Mouse (Mus musculus): ENCODE measurements at regions not wholly inside any gene's neighbourhood (a gene's known extent, or its start where the extent isn't known, plus 50 kb on each side); places are given as distances from the start of the nearest gene placed in this dataset.

- DNase-seq (ENCODE audit: low read depth), result no peak
Observed at GRCm38 (mm10) chr1:184297001-184297740, 263.1 kb upstream of the 1700056E22Rik start.

DNA sequence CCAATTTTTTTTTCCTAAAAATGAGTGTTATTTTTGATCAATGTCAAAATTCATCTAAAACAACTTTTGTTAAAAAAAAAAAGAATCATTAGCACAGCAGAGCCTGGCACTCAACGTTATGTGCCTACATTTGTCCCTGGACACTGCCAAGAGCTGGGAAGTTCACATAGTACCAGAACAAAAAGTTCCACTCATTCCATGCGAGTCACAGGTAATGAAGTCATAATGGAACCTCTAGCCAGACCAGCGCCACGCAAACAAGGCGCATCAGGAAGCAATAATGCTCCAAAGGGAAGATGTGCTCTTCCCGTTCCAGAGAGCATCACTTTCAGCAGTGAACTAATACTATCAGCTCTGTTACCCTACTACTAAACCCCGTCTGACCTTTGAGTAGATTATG, 257.0 kb upstream of the 1700056E22Rik start:
- DNase-seq (ENCODE audit: low read depth), result no peak

GRCm38 (mm10) chr1:184289733-184290416, 255.8 kb upstream of the 1700056E22Rik start:
- DNase-seq (ENCODE audit: low read depth), result peak; percentile 21

GRCm38 (mm10) chr1:184281768-184282167, 247.7 kb upstream of the 1700056E22Rik start:
- DNase-seq (ENCODE audit: low read depth), result no peak

DNA sequence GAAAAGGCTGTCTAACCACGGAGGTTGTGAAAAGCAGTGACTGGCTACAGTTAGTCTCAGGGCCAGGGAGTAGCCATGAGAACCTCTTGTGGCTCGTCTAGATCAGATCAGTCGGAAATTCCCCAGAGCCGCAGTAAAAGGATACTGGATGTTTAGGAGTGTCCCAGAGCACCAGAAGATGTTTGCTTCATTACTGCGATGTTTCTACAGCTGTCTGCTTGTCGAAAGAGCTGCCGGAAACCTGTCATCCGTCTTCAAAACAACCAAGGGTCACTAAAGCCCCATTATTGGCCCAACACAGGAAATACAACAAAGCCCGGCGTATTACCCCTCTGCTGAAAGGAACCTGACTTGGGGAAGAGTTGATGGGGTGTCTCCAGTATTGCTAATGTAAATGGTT, 245.2 kb upstream of the 1700056E22Rik start:
- no peak for DNase-seq (ENCODE audit: low read depth)

DNA sequence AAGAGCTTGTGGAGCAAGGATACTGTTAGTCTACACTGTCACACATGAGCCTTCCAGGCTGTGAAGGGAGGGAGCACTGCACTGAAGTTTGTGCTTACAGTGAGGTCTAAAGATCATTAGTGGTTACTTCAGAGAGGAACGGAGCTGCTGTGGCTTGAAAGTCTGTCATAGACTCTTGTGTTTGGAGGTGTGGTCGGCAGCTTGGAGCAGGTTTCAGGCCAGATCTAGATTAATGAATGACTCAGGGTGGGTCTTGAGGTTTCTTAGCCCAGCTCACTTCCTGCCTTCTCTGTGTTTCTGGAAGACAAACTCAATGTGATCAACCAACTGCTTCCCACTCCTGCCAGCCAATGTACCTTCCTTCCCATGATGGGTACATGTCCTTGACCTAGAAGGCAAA, 242.9 kb upstream of the 1700056E22Rik start:
- peak; percentile 98 for DNase-seq (ENCODE audit: low read depth)

DNA sequence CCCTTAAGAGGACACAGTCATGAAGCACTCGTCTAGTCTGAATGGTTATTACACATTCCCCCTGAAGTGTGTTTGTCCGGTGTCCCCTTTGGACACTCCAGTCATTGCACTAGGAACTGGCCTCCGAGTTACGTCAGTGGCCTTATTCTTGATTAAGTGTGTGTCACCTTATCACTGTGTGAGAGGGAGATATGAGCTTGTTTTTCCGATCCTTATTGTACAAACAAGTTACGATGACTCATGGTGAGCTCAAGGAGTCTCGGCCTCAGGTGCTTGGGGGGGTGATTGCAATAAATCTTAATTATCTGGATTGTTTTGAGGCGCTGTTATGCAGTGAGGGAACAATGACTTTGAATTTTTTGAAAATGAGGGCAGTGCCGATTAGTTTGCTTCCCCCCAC, 241.8 kb upstream of the 1700056E22Rik start:
- DNase-seq (ENCODE audit: low read depth), result peak; percentile 87

- DNase-seq (ENCODE audit: low read depth), result no peak
Observed at GRCm38 (mm10) chr1:184275396-184275795, 241.3 kb upstream of the 1700056E22Rik start.

- DNase-seq (ENCODE audit: low read depth), result peak; percentile 47
Observed at GRCm38 (mm10) chr1:184274704-184275103, 240.6 kb upstream of the 1700056E22Rik start.

GRCm38 (mm10) chr1:184273722-184274121, 239.6 kb upstream of the 1700056E22Rik start:
- peak; percentile 74 for DNase-seq (ENCODE audit: low read depth)

GRCm38 (mm10) chr1:184271254-184271653, 237.2 kb upstream of the 1700056E22Rik start:
- peak; percentile 87 for DNase-seq (ENCODE audit: low read depth)

DNA sequence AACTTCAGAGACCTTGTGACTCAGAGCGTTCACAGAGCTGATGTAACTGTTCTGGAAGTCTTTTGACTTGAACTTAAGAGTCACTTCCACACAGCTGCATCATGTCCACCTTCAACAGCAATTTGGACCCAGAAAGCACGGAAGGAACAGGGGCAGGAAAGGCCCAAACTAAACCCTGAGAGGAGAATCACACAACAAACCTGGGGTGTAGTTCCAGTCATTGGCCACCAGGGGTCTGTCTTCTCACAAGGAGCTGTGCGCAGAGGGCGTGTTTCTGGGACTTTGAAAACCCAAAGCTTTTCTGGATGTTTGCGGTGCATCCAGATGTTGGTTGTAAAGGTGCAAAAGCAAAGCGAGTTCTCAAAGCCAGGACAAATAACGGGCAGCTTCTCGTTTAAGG, 231.9 kb upstream of the 1700056E22Rik start:
- peak; percentile 79 for DNase-seq (ENCODE audit: low read depth)

DNA sequence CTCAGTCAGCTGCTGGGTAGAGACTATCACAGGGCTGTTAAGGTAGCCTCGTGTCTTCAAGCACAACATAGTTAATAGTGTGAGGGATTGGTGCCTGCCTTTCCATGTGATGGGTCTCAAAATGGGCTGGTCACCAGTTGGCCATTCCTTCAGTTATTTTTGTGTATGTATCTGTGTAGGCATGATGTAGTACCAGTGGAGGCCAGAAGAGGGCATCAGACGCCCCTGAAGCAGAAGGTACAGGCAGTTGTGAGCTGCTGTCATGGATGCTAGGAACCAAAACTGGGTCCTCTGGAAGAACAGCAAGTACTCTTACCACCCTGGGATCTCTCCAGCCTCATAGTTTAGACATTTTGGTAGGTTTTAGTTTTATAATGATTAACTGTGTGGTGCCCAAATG, 228.9 kb upstream of the 1700056E22Rik start:
- DNase-seq (ENCODE audit: low read depth), result peak; percentile 42

DNA sequence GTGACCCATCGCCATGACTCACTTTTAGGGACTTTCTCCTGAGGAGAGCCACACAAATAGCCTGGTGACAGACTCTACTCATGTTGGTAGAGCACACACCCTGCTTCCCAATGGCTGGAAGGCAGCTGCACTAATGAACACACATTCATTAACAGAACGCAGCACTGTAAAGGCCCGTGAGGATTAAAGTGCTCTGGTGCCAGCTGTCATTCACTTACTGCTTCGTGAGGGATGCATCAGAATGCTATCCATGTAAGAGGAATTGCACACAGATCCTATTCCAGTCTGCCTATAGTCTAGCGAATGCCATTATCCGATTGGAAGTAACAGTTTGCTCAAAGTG, 227.3 kb upstream of the 1700056E22Rik start:
- DNase-seq (ENCODE audit: low read depth), result no peak

- DNase-seq (ENCODE audit: low read depth), result peak; percentile 44
Observed at GRCm38 (mm10) chr1:184260722-184261384, 226.8 kb upstream of the 1700056E22Rik start.

DNA sequence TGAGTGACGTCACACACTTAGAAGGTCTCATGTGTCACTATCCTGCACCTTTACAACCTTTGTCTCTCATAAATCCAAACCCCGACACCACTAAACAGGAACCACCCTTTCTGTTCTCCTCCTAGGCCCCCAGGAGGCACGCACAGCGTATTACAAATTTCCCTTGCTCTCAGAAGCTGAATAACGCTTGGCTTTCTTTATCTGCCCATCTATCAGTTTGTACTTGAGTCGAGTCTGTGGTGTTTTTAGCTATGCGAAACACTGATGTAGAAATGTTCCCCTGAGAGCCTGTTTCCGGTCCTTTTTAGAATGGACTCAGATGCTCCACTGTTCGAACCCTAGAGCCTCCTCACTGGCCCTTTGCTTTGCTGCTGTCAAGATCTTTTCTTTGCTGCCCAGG, 225.8 kb upstream of the 1700056E22Rik start:
- DNase-seq (ENCODE audit: low read depth), result no peak

DNA sequence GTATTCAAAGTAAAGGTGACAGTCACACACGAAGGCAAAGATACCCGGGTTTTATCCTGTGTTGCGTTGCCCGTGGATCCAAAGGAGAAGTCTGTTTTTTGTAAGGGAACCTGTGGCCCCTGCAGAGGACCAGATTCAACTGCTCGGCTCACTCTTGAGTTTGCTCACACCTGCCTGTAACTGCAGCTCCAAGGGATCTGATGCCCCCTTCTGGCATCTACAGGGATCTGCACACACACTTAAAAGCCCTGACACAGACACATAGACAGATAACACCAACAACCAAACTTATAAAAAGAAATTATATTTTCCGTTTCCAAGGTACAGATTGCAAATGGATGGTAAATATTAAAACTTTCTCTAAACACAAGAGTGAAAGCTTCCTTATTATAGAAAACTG, 223.3 kb upstream of the 1700056E22Rik start:
- no peak for DNase-seq (ENCODE audit: low read depth)

DNA sequence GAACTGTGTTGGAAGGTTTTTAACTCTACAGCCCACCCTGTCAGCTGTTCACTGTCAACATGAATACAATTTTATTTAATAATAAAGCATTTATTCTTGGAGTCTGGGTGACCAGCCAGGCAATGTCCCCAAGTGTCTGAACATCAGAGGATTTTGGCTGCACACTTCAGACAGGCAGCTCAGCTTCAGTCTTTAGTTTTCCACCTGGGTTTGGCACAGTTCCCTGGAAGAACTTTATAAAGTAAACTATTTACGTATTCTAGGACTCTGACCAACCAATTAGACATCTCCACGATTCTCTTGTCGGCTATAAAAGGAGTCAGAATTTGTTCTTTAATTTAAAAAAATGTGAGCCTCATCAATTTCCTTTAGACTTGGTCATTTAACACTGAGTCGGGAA, 220.8 kb upstream of the 1700056E22Rik start:
- DNase-seq (ENCODE audit: low read depth), result no peak

DNA sequence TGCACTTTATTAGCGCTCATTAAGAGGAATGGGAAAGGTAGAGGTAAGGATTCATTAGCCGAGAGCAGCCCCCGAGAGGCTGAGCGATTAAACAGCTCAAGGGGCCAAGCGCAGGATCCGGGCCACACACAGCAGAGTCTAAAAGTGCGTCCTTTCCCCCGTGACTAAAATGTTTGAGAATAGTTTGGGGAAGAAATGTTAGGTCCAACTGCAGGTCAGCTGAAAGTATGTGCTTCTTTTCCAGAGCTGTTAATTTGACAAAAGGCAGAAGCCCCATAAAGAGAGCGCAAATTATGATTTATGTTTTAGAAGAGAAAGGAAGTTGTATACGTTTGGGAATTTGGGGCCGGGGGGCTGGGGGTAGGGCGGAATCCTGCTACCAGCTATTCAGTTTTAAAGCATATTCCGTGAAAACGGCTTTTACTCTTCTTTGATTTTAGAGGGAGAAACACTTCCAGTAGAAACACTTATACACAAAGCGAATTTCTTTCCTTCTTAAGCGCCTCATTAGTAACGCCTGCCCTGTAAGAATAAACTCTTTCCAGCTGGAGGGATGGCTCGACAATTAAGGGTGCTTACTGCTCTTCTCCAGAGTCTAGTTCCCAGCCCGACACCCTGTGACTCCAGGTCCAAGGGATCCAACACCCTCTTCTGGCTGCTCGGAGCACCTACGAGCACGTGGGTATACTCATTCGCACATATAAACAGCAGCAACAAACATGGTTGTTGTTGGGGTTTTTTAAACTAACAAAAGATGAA, 210.8 kb upstream of the 1700056E22Rik start:
- DNase-seq (ENCODE audit: low read depth), result no peak

DNA sequence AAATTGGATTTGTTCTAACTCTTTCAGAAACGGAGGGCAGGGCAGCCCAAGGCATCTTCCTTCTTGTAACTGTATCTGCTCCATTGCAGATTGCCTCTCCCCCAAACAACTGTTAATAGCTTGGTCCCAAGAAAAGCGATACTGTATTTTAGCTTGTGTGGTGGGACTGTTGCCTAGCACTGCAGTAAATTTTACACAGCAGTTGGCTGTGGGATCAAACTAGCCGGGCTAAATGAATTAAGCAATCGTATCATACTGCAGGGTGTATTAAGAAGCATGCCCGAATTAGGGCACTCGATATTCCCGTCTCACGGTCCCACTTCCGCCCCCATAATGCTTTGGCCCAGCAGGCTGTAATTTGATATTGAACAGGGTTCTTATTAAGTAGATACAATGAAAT, 210.2 kb upstream of the 1700056E22Rik start:
- DNase-seq (ENCODE audit: low read depth), result no peak

- no peak for DNase-seq (ENCODE audit: low read depth)
Observed at GRCm38 (mm10) chr1:184241846-184242245, 207.7 kb upstream of the 1700056E22Rik start.

Data from 416B (cell line).